Mouse (Mus musculus) embryonic facial prominence, embryonic 15.5 days (tissue): Measurements from ENCODE around the gene Cnst. TPM values are rescaled to one million over a fixed set of nuclear protein-coding genes. Genes with fewer than 3 reads are reported as not detected.

Experiments
- polyA plus RNA-seq: library from polyadenylated mRNA; unstranded; fragments of >200 nt; fragmentation: Nextera tagmentation; extraction: Ambion mirVana; gene quantifications from 2 replicates; pipeline ENCODE4 v1.2.1, GENCODE M21; 2015

Gene Cnst
- polyA plus RNA-seq, 1 experiment from 2014 or later, result 16.7 TPM

Other genes with a start within 250 kb of the Cnst start
- gene Smyd3, start 28.3 kb upstream of the Cnst start, polyA plus RNA-seq, result 20.0 and 22.0 TPM in 2 replicates
- gene Tfb2m, start 103 bp upstream of the Cnst start, polyA plus RNA-seq, result 26.2 and 31.4 TPM in 2 replicates
- gene Sccpdh, start 121.8 kb downstream of the Cnst start, polyA plus RNA-seq, result 70.1 and 71.9 TPM in 2 replicates
- 0.18 and 0.25 TPM in 2 replicates for gene Kif28, start 198.9 kb downstream of the Cnst start, polyA plus RNA-seq